Mouse (Mus musculus): Measurements from ENCODE around the gene Col23a1. TPM values are rescaled to one million over a fixed set of nuclear protein-coding genes. Genes with fewer than 3 reads are reported as not detected.

Col23a1 gene
- total and polyA plus RNA-seq, 3 experiments, result 1.1 to 1.7 (median 1.3) TPM

GRCm38 (mm10) chr11:51617693-51618092 lies 328.0 kb downstream of the Col23a1 start:
- intact Hi-C loops (cut with DNase I), result loop anchor here (1.0 to 5.0 kb wide), 3 partner anchors 35 to 140 kb away; no protein-coding TSS in a partner anchor
- peak; percentile 60 to 62 for DNase-seq
- peak; percentile 93 for TF ChIP-seq EP300 (IDR thresholded peaks at IDR 0.05; ENCODE audit: insufficient read depth, low read depth, low read length)
- TF ChIP-seq POLR2A (IDR thresholded peaks at IDR 0.05; ENCODE audit: insufficient read depth, low read depth, low read length), result no peak
- TF ChIP-seq CTCF (IDR thresholded peaks at IDR 0.05), result peak; percentile 90
- peaks cover 4% of the 10 kb centered on the region for H3K4me1 ChIP-seq (ENCODE audit: control insufficient read depth, insufficient read depth, low read length)
- no peaks in the 10 kb centered on the region for H3K79me2 ChIP-seq (replicated peaks; ENCODE audit: control insufficient read depth, insufficient read depth, low read length)
- no peaks in the 10 kb centered on the region for H3K27me3 ChIP-seq (ENCODE audit: control insufficient read depth, insufficient read depth, low read length)
- H3K4me3 ChIP-seq, result no peak overlapping the region
- H3K9ac ChIP-seq (ENCODE audit: low read depth, low read length), result no peak overlapping the region
- H3K36me3 ChIP-seq (ENCODE audit: control insufficient read depth, insufficient read depth, low read length), result no peaks in the 10 kb centered on the region
- no peak overlapping the region for H3K27ac ChIP-seq
- WGBS, result 0% methylated on average over 4 of the region's 4 CpGs

- Histone ChIP-seq H3K4me1 (ENCODE audit: control insufficient read depth, insufficient read depth, low read length) (peaks cover 4% of the 10 kb centered on the region), H3K36me3 (ENCODE audit: control insufficient read depth, insufficient read depth, low read length) (no peaks in the 10 kb centered on the region), H3K27me3 (ENCODE audit: control insufficient read depth, insufficient read depth, low read length) (no peaks in the 10 kb centered on the region), H3K4me3 (peak overlapping the region; percentile 67), H3K27ac (peak overlapping the region; percentile 49), H3K9ac (ENCODE audit: low read depth, low read length) (no peak overlapping the region), H3K79me2 (replicated peaks; ENCODE audit: control insufficient read depth, insufficient read depth, low read length) (no peaks in the 10 kb centered on the region)
- no peak for DNase-seq
- no peak for TF ChIP-seq EP300 (IDR thresholded peaks at IDR 0.05; ENCODE audit: insufficient read depth, low read depth, low read length)
- TF ChIP-seq POLR2A (IDR thresholded peaks at IDR 0.05; ENCODE audit: insufficient read depth, low read depth, low read length), result 0 out of 2 replicates have a peak, but pooled peaks have one; percentile 20
- 47% methylated on average over 8 of the region's 8 CpGs for WGBS
- intact Hi-C loops (cut with DNase I), result loop anchor here (2.0 to 5.0 kb wide), 2 partner anchors 34 to 138 kb away; no protein-coding TSS in a partner anchor
Measured at GRCm38 (mm10) chr11:51618894-51619408, 329.2 kb downstream of the Col23a1 start.

GRCm38 (mm10) chr11:51619409-51620060 lies 329.8 kb downstream of the Col23a1 start, which contains the start of gene Nhp2:
TSS of gene Nhp2 (plus strand) at chr11:51619735.
- H3K4me1 ChIP-seq (ENCODE audit: control insufficient read depth, insufficient read depth, low read length), result peaks cover 4% of the 10 kb centered on the region
- WGBS, result under 1% methylated on average over 51 of the region's 51 CpGs

GRCm38 (mm10) chr11:51620084-51620483 lies 330.4 kb downstream of the Col23a1 start:
- 2% methylated on average over 11 of the region's 11 CpGs for WGBS
- DNase-seq, result no peak
- H3K9ac ChIP-seq (ENCODE audit: low read depth, low read length), result peak overlapping the region; percentile 81
- H3K27me3 ChIP-seq (ENCODE audit: control insufficient read depth, insufficient read depth, low read length), result no peaks in the 10 kb centered on the region
- H3K79me2 ChIP-seq (replicated peaks; ENCODE audit: control insufficient read depth, insufficient read depth, low read length), result no peaks in the 10 kb centered on the region
- intact Hi-C loops (cut with DNase I), result loop anchor here (2.0 kb wide), 1 partner anchor 15 kb away; the partner anchor contains the start of gene Rmnd5b
- peak overlapping the region; percentile 69 for H3K27ac ChIP-seq
- peak overlapping the region; percentile 67 for H3K4me3 ChIP-seq
- H3K4me1 ChIP-seq (ENCODE audit: control insufficient read depth, insufficient read depth, low read length), result peaks cover 3% of the 10 kb centered on the region
- no peaks in the 10 kb centered on the region for H3K36me3 ChIP-seq (ENCODE audit: control insufficient read depth, insufficient read depth, low read length)
- TF ChIP-seq EP300 (IDR thresholded peaks at IDR 0.05; ENCODE audit: insufficient read depth, low read depth, low read length) (no peak), CTCF (IDR thresholded peaks at IDR 0.05) (no peak), POLR2A (IDR thresholded peaks at IDR 0.05; ENCODE audit: insufficient read depth, low read depth, low read length) (no peak)

More at GRCm38 (mm10) chr11:51619409-51620060, 329.8 kb downstream of the Col23a1 start, which contains the start of gene Nhp2:
- Histone ChIP-seq H3K9ac (ENCODE audit: low read depth, low read length) (peak within 1 kb of the TSS; percentile 81), H3K4me3 (peak within 1 kb of the TSS; percentile 67), H3K27me3 (ENCODE audit: control insufficient read depth, insufficient read depth, low read length) (no peaks in the 10 kb centered on the region), H3K79me2 (replicated peaks; ENCODE audit: control insufficient read depth, insufficient read depth, low read length) (no peaks in the 10 kb centered on the region), H3K36me3 (ENCODE audit: control insufficient read depth, insufficient read depth, low read length) (no peaks in the 10 kb centered on the region), H3K27ac (peak within 1 kb of the TSS; percentile 69)
- TF ChIP-seq EP300 (IDR thresholded peaks at IDR 0.05; ENCODE audit: insufficient read depth, low read depth, low read length) (no peak), CTCF (IDR thresholded peaks at IDR 0.05) (0 out of 2 replicates have a peak, but pooled peaks have one; percentile 3)
- intact Hi-C loops (cut with DNase I), result loop anchor here (2.0 to 5.0 kb wide), 3 partner anchors 15 to 138 kb away; partner anchors contain the start of gene Rmnd5b
- peak; percentile 92 to 94 for DNase-seq

GRCm38 (mm10) chr11:51621776-51622175 lies 332.1 kb downstream of the Col23a1 start:
- H3K4me3 ChIP-seq, result no peak overlapping the region
- H3K79me2 ChIP-seq (replicated peaks; ENCODE audit: control insufficient read depth, insufficient read depth, low read length), result no peaks in the 10 kb centered on the region
- no peak overlapping the region for H3K9ac ChIP-seq (ENCODE audit: low read depth, low read length)
- WGBS, result 98% methylated on average over 2 of the region's 2 CpGs
- H3K4me1 ChIP-seq (ENCODE audit: control insufficient read depth, insufficient read depth, low read length), result no peaks in the 10 kb centered on the region; the same call in 1 of the 2 replicates
- intact Hi-C loops (cut with DNase I), result loop anchor here (2.0 kb wide), 1 partner anchor 13 kb away; the partner anchor contains the start of gene Rmnd5b
- H3K36me3 ChIP-seq (ENCODE audit: control insufficient read depth, insufficient read depth, low read length), result no peaks in the 10 kb centered on the region
- H3K27me3 ChIP-seq (ENCODE audit: control insufficient read depth, insufficient read depth, low read length), result no peaks in the 10 kb centered on the region
- TF ChIP-seq POLR2A (IDR thresholded peaks at IDR 0.05; ENCODE audit: insufficient read depth, low read depth, low read length) (no peak), CTCF (IDR thresholded peaks at IDR 0.05) (no peak), EP300 (IDR thresholded peaks at IDR 0.05; ENCODE audit: insufficient read depth, low read depth, low read length) (no peak)
- no peak overlapping the region for H3K27ac ChIP-seq
- no peak for DNase-seq

Measured in heart, adult 2 months (tissue).